Comparison of ENCODE assay signal across 11 mouse cellular contexts in genomic region chr5:35035795-35036194, GRCm38 (mm10). TPM values are rescaled to one million over a fixed set of nuclear protein-coding genes. Genes with fewer than 3 reads are reported as not detected.
DNase-seq lines count a peak whose midpoint lies in the region; ATAC-seq and TF ChIP-seq lines count a peak whose summit lies in the region.
"Had no signal": no experiment of that assay in that cellular context is flagged by ENCODE, and none has a peak within 500 bp of the region (broad histone marks: within the 10 kb centered on the region; RNA-seq: fewer than 3 reads in every experiment).

No protein-coding gene starts in this region.

- 61% methylated on average over 4 of the region's 4 CpGs for WGBS in kidney, adult 2 months
- WGBS in heart, embryonic 16.5 days, result 50% methylated on average over 4 of the region's 4 CpGs
- 85% methylated on average over 4 of the region's 4 CpGs for WGBS in midbrain, embryonic 11.5 days

- H3K27me3 ChIP-seq in kidney, adult 2 months (replicated peaks; ENCODE audit: control insufficient read depth, insufficient read depth, low read length), result no peaks in the 10 kb centered on the region
- H3K27me3 ChIP-seq in heart, embryonic 16.5 days (ENCODE audit: control insufficient read depth, insufficient read depth, low read length), result no peaks in the 10 kb centered on the region
- H3K27me3 ChIP-seq in midbrain, embryonic 11.5 days (ENCODE audit: control insufficient read depth, insufficient read depth, low read length), result no peaks in the 10 kb centered on the region
- H3K27me3 ChIP-seq: midbrain, embryonic 12.5 days had no signal

- ATAC-seq in heart, embryonic 16.5 days (replicated peaks; ENCODE audit: extremely low read depth, insufficient read depth, low FRiP score), result peak; percentile 69
- ATAC-seq in midbrain, embryonic 11.5 days (ENCODE audit: low FRiP score), result no peak

- no peaks in the 10 kb centered on the region for H3K9me3 ChIP-seq in heart, embryonic 16.5 days (replicated peaks; ENCODE audit: control insufficient read depth, low read length)
- H3K9me3 ChIP-seq in midbrain, embryonic 11.5 days (ENCODE audit: control insufficient read depth, low read length), result no peaks in the 10 kb centered on the region
- H3K9me3 ChIP-seq: midbrain, embryonic 12.5 days had no signal

- no peaks in the 10 kb centered on the region for H3K36me3 ChIP-seq in kidney, adult 2 months (ENCODE audit: control insufficient read depth, insufficient read depth, low read length)
- peaks cover 7% of the 10 kb centered on the region; the same call in 1 of the 2 replicates for H3K36me3 ChIP-seq in heart, embryonic 16.5 days (ENCODE audit: control insufficient read depth, insufficient read depth)
- H3K36me3 ChIP-seq in midbrain, embryonic 11.5 days (ENCODE audit: control insufficient read depth, insufficient read depth, low read length), result peaks cover 3% of the 10 kb centered on the region; the same call in 1 of the 2 replicates

- intact Hi-C loops in gastrocnemius, postnatal 36 days (cut with DNase I), result no loop called here

- no peak overlapping the region for H3K27ac ChIP-seq in kidney, adult 2 months (ENCODE audit: insufficient read depth, low read depth, low read length)
- H3K27ac ChIP-seq in heart, embryonic 16.5 days (ENCODE audit: low read length), result peak overlapping the region; percentile 84
- H3K27ac ChIP-seq in midbrain, embryonic 11.5 days (ENCODE audit: low read depth, low read length), result no peak overlapping the region
- H3K27ac ChIP-seq: midbrain, embryonic 12.5 days had no signal

- H3K9ac ChIP-seq in heart, embryonic 16.5 days (ENCODE audit: low read length), result no peak overlapping the region
- H3K9ac ChIP-seq in midbrain, embryonic 11.5 days (ENCODE audit: low read length), result no peak overlapping the region
- H3K9ac ChIP-seq: midbrain, embryonic 12.5 days had no signal

- DNase-seq in kidney, adult 2 months, result peak; percentile 36
- DNase-seq in kidney, adult 18-20 months, result no peak
- peak; percentile 47 for DNase-seq in brain, adult 2 months (ENCODE audit: low read depth, low spot score)
- peak; percentile 37 for DNase-seq in lung, postnatal 10 days
- no peak for DNase-seq in gastrocnemius, postnatal 36 days
- DNase-seq in midbrain, embryonic 11.5 days (ENCODE audit: low spot score, missing footprints), result no peak
- no peak for DNase-seq in adrenal gland, postnatal 10 days
- DNase-seq: cerebellum, adult 9-11 months; layer of hippocampus, postnatal 36 days had no signal

- no peak overlapping the region for H3K4me3 ChIP-seq in kidney, adult 2 months (ENCODE audit: insufficient read depth, low read depth, low read length)
- no peak overlapping the region for H3K4me3 ChIP-seq in heart, embryonic 16.5 days (ENCODE audit: low read length)
- no peak overlapping the region for H3K4me3 ChIP-seq in midbrain, embryonic 11.5 days (ENCODE audit: low read depth, low read length)
- H3K4me3 ChIP-seq: midbrain, embryonic 12.5 days had no signal

- no peaks in the 10 kb centered on the region; the same call in 1 of the 2 replicates for H3K4me1 ChIP-seq in kidney, adult 2 months (ENCODE audit: control insufficient read depth, insufficient read depth, low read length)
- peaks cover 10% of the 10 kb centered on the region for H3K4me1 ChIP-seq in heart, embryonic 16.5 days (ENCODE audit: control insufficient read depth, insufficient read depth, low read length)
- no peaks in the 10 kb centered on the region for H3K4me1 ChIP-seq in midbrain, embryonic 11.5 days (ENCODE audit: control insufficient read depth, insufficient read depth, low read length)
- H3K4me1 ChIP-seq: midbrain, embryonic 12.5 days had no signal

- TF ChIP-seq POLR2A in kidney, adult 2 months (IDR thresholded peaks at IDR 0.05; ENCODE audit: low read depth, low read length), result no peak

- no peak overlapping the region for H3K4me2 ChIP-seq in heart, embryonic 16.5 days (ENCODE audit: low read depth, low read length)
- no peak overlapping the region for H3K4me2 ChIP-seq in midbrain, embryonic 11.5 days
- H3K4me2 ChIP-seq: midbrain, embryonic 12.5 days had no signal

- TF ChIP-seq CTCF in kidney, adult 2 months (conservative IDR thresholded peaks at IDR 0.05; ENCODE audit: insufficient read depth, insufficient read length, low read depth, low read length), result no peak

RNA-seq across cellular contexts. Expression of gene Hgfac, which starts 5.5 kb away (rescaled TPM):
- polyA plus RNA-seq in kidney, adult 2 months (2012; rRNA removed), result 46.8 and 66.0 TPM in 2 replicates
- polyA plus RNA-seq in heart, embryonic 16.5 days (2015; fragmentation: Nextera tagmentation; extraction: Ambion mirVana), result 0.42 and 0.88 TPM in 2 replicates
- under 1 TPM in 1 of 2 experiments, not detected in 1; 0.37 TPM for total RNA-seq in gastrocnemius, postnatal 36 days (2021)
- 0.26 and 0.69 TPM in 2 replicates for polyA plus RNA-seq in midbrain, embryonic 11.5 days (2014; fragmentation: Nextera tagmentation; extraction: Ambion mirVana)
- 10 to 100 TPM; 41.3 to 90.3 TPM for total RNA-seq in adrenal gland, postnatal 10 days (2021)

RNA-seq across cellular contexts. Expression of gene Dok7, which starts 20.8 kb away (rescaled TPM):
- 1.5 and 1.6 TPM in 2 replicates for polyA plus RNA-seq in kidney, adult 2 months (2012; rRNA removed)
- 14.9 and 17.3 TPM in 2 replicates for polyA plus RNA-seq in heart, embryonic 16.5 days (2015; fragmentation: Nextera tagmentation; extraction: Ambion mirVana)
- total RNA-seq in gastrocnemius, postnatal 36 days (2021), result 10 to 100 TPM; 26.8 to 28.4 TPM
- 0.10 TPM in 1 of 2 replicates, not detected in the other for polyA plus RNA-seq in midbrain, embryonic 11.5 days (2014; fragmentation: Nextera tagmentation; extraction: Ambion mirVana)
- 10 to 100 TPM in 1 of 2 experiments, 1 to 10 TPM in 1; 9.3 to 12.1 TPM for total RNA-seq in adrenal gland, postnatal 10 days (2021)

Comparison
In these comparisons a context has a peak if more than half of its experiments do, and no peak if none do; other contexts are left out.
1. DNase-seq: peak in kidney, adult 2 months (single experiment), brain, adult 2 months (single experiment) and lung, postnatal 10 days (single experiment); none in kidney, adult 18-20 months (single experiment), gastrocnemius, postnatal 36 days (0 of 2), midbrain, embryonic 11.5 days (single experiment) and adrenal gland, postnatal 10 days (single experiment).
2. RNA of gene Hgfac, which starts 5.5 kb away (polyA plus RNA-seq): 46.8 to 66.0 TPM in kidney, adult 2 months; 0.42 to 0.88 TPM in heart, embryonic 16.5 days and 0.26 to 0.69 TPM in midbrain, embryonic 11.5 days; every median in the first group is over 10 times any median in the second.